Mouse (Mus musculus): ENCODE measurements around the gene Gtf3c5. TPM values are rescaled to one million over a fixed set of nuclear protein-coding genes. Genes with fewer than 3 reads are reported as not detected.
A peak's percentile ranks its signal among the peaks of the same experiment; 100 is the strongest.

Gene Gtf3c5
- polyA plus RNA-seq, 1 experiment from 2014 or later: 47.7 TPM

DNA sequence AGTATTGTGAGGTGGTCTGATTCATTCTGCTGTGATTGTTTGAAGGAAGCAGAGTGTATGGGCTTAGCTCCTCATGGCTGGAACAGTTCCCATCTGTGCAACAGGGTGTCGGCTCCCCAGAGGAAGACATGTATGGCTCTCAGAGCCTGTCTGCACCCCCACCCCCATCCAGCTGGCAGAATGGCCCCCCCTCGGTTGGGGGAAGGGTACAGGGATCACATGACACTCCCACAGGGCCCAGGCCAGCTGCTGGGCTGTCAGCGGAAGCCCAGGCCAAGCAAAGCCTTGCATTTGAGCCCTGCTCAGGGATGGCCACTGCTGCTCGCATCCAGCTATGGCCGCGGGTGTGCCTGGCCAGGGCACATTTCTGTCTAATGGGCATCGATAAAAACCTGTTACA is 44.3 kb downstream of the Gtf3c5 start:
- 0 out of 2 replicates have a peak overlapping the region, but pooled peaks have one; percentile 9 for H3K9ac ChIP-seq
- H3K9me3 ChIP-seq (replicated peaks): no peaks in the 10 kb centered on the region
- peaks cover 67% of the 10 kb centered on the region for H3K4me1 ChIP-seq
- H3K4me3 ChIP-seq (replicated peaks): no peak overlapping the region
- peak overlapping the region; percentile 17 for H3K4me2 ChIP-seq (replicated peaks)
- H3K27ac ChIP-seq (replicated peaks): peak overlapping the region; percentile 86
- WGBS: 37% methylated on average over 7 of the region's 7 CpGs
- peaks cover 31% of the 10 kb centered on the region for H3K36me3 ChIP-seq
- H3K27me3 ChIP-seq: no peaks in the 10 kb centered on the region
- ATAC-seq (ENCODE audit: insufficient number of reproducible peaks, low FRiP score, low TSS enrichment, low read depth): peak; percentile 52

DNA sequence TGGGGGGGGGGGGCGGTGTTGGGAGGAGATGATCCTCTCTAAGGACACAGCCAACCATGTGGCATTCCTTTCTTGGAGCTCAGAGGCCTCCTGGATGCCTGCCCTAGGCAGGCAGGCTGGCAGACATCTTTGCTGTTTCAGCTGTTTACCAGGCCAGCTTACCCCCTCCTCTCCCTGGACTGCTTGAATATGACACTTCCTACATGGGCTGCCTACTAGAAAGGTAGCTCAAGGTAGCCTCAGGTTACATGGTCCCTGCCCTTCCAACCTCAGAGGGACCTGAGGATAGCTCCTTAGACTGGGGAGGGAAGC is 44.8 kb downstream of the Gtf3c5 start:
- Histone ChIP-seq H3K4me3 (replicated peaks) (no peak overlapping the region), H3K9ac (no peak overlapping the region), H3K27me3 (no peaks in the 10 kb centered on the region), H3K36me3 (peaks cover 27% of the 10 kb centered on the region), H3K9me3 (replicated peaks) (no peaks in the 10 kb centered on the region), H3K4me2 (replicated peaks) (peak overlapping the region; percentile 17), H3K4me1 (peaks cover 71% of the 10 kb centered on the region), H3K27ac (replicated peaks) (peak overlapping the region; percentile 86)
- no peak; the same call in 1 of the 2 replicates for ATAC-seq (ENCODE audit: insufficient number of reproducible peaks, low FRiP score, low TSS enrichment, low read depth)
- 23% methylated on average over 1 of the region's 1 CpGs for WGBS

DNA sequence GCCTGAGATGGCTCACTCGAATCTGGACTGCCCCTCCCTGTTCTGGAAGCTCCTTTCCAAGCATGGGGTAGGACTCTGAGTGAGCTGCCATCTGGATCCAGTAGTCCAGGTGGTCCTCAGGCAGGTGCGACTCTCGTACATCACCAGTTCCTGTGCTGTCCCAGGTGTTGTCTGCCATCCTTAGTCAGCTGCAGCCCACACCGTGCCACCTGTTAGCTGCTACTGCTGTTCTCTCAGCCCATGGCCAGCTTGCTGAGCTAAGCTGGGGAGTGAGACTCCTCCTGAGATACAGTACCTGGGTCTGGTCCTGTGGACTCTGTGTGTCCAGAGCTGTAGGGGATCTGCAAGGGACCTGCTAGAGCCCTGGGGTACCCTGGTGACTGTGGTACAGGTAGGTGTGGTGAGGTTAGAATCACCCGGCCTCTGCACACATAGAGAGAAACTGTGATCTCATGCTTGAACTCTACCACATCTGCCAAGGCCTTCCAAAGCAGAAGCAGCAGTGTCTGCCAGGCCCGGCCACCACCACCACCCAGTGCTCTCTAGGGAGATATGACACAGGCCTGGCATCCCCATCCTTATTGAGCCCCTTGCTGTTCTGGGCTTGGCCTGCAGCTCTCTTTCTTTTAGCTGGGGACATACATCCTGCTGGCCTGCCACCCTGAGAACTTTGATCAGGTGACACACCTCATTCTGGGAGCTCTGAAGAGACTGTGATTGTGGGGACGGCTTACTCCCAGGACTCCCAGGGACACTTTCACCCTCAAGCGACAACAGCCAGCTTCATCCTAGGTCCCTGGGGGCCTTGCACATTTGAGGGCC is 45.3 kb downstream of the Gtf3c5 start:
- Histone ChIP-seq H3K36me3 (peaks cover 21% of the 10 kb centered on the region), H3K27ac (replicated peaks) (peak overlapping the region; percentile 86), H3K4me3 (replicated peaks) (no peak overlapping the region), H3K9me3 (replicated peaks) (no peaks in the 10 kb centered on the region), H3K27me3 (no peaks in the 10 kb centered on the region), H3K4me1 (peaks cover 75% of the 10 kb centered on the region), H3K9ac (no peak overlapping the region), H3K4me2 (replicated peaks) (0 out of 2 replicates have a peak overlapping the region, but pooled peaks have one; percentile 15)
- WGBS: 55% methylated on average over 8 of the region's 8 CpGs
- no peak for ATAC-seq (ENCODE audit: insufficient number of reproducible peaks, low FRiP score, low TSS enrichment, low read depth)

DNA sequence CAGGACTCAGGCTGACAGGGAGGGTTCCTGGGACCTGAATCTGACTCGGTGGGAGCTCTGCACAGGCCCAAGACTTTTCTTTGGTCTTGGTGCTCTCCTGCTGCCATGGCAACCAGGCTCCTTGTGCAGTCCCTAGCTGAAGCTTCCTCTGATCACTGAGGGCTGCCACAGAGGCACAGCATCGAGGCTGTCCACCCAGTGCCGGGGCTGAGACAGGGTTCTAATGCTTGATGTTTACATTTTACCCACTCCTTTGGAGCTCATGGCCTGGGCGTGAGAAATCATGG is 46.0 kb downstream of the Gtf3c5 start:
- H3K27ac ChIP-seq (replicated peaks): 0 out of 2 replicates have a peak overlapping the region, but pooled peaks have one; percentile 86
- peaks cover 81% of the 10 kb centered on the region for H3K4me1 ChIP-seq
- H3K4me2 ChIP-seq (replicated peaks): no peak overlapping the region
- H3K27me3 ChIP-seq: no peaks in the 10 kb centered on the region
- no peak overlapping the region for H3K4me3 ChIP-seq (replicated peaks)
- H3K36me3 ChIP-seq: peaks cover 16% of the 10 kb centered on the region
- H3K9me3 ChIP-seq (replicated peaks): no peaks in the 10 kb centered on the region
- H3K9ac ChIP-seq: no peak overlapping the region
- no peak for ATAC-seq (ENCODE audit: insufficient number of reproducible peaks, low FRiP score, low TSS enrichment, low read depth)
- 48% methylated on average over 4 of the region's 4 CpGs for WGBS

DNA sequence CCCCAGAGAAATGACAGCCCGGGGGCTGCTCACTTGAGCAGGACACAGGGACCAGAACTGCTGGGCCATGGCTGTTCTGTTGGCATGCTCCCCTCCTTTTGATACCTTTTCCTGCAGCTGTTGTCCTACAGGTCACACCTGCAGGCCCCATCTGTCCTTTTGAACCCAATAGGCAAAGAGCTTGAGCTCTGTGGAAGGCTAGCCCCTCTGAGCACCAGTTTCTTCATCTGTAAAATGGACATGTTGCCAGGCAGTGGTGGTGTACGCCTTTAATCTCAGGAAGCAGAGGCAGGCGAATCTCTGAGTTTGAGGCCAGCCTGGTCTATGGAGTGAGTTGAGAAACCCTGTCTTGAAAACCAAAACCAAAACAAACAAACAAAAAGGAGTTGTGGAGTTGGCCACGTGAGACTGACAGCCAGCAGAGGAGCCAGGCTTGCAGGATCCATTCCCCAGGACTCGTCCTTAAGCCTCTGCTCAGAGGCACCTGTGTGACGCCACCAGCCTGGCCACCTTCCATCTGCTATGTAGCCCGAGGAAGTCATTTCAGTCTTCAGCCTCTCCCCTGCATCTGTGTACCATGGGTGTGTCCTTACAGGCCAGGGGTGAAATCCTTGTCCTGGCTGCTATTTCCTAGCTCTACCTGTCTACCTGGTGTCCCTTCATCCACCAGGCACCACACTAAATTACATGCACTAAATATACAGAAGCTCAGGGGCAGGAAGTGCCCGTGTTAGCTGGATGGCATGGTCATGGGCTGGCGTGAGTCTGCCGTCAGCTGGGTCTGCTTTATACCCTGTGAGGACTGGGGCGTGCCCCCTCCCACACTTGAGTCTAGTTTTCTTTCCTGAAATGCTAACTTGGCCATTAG is 46.6 kb downstream of the Gtf3c5 start:
- WGBS: 75% methylated on average over 11 of the region's 11 CpGs
- H3K27ac ChIP-seq (replicated peaks): peak overlapping the region; percentile 51; the same call in 1 of the 2 replicates
- no peak for ATAC-seq (ENCODE audit: insufficient number of reproducible peaks, low FRiP score, low TSS enrichment, low read depth)

DNA sequence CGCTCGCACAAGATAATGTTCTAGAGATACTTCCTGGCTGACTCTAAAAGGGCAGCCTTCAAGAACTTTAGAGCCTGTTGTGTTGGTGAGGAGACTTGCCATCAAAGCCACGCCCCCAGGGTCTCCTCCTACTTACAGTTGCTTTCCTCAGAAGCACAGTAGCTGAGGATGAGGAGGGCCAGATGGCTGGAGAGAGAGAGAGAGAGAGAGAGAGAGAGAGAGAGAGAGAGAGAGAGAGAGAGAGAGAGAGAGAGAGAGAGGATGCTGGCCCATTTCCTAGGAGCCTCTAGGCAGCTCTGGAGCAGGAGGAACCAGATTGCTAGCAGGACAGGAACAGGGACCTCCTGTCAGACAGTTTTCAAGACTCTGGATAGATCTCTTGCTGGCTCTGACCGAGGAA is 47.4 kb downstream of the Gtf3c5 start:
- peaks cover 7% of the 10 kb centered on the region for H3K36me3 ChIP-seq
- H3K4me2 ChIP-seq (replicated peaks): peak overlapping the region; percentile 72
- H3K9ac ChIP-seq: no peak overlapping the region
- H3K9me3 ChIP-seq (replicated peaks): no peaks in the 10 kb centered on the region
- peak overlapping the region; percentile 83 for H3K4me3 ChIP-seq (replicated peaks)
- peaks cover 95% of the 10 kb centered on the region for H3K4me1 ChIP-seq
- ATAC-seq (ENCODE audit: insufficient number of reproducible peaks, low FRiP score, low TSS enrichment, low read depth): no peak
- H3K27ac ChIP-seq (replicated peaks): peak overlapping the region; percentile 88
- 38% methylated on average over 4 of the region's 4 CpGs for WGBS
- H3K27me3 ChIP-seq: no peaks in the 10 kb centered on the region

More for the DNA sequence above, 46.6 kb downstream of the Gtf3c5 start:
- H3K27me3 ChIP-seq: no peaks in the 10 kb centered on the region
- H3K4me3 ChIP-seq (replicated peaks): no peak overlapping the region
- H3K4me1 ChIP-seq: peaks cover 87% of the 10 kb centered on the region
- peaks cover 10% of the 10 kb centered on the region for H3K36me3 ChIP-seq
- no peak overlapping the region for H3K9ac ChIP-seq
- H3K4me2 ChIP-seq (replicated peaks): no peak overlapping the region
- no peaks in the 10 kb centered on the region for H3K9me3 ChIP-seq (replicated peaks)

DNA sequence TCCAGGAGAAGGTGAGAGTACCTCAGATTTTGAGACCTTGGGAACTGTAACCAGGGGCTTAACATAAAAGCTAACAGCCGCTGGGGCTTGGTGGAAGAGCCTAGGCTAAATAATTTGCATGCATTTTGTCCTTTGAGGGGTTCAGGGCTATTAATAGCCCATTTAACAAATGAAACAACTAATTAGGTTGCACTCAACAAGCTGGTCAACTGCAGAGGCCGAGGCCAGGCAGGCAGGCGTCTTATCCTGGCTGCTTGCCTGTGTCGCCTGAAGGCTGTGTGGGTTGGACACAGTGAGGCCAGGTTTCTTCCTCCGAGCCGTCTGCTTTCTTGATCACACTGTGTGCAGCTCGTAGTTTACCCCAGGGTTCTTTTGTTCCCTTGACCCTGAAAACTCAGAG is 47.9 kb downstream of the Gtf3c5 start:
- Histone ChIP-seq H3K27ac (replicated peaks) (peak overlapping the region; percentile 88), H3K36me3 (peaks cover 4% of the 10 kb centered on the region), H3K9me3 (replicated peaks) (no peaks in the 10 kb centered on the region), H3K4me3 (replicated peaks) (peak overlapping the region; percentile 83), H3K9ac (no peak overlapping the region), H3K4me2 (replicated peaks) (peak overlapping the region; percentile 72), H3K4me1 (peaks cover 98% of the 10 kb centered on the region), H3K27me3 (no peaks in the 10 kb centered on the region)
- no peak for ATAC-seq (ENCODE audit: insufficient number of reproducible peaks, low FRiP score, low TSS enrichment, low read depth)
- WGBS: 26% methylated on average over 7 of the region's 7 CpGs

DNA sequence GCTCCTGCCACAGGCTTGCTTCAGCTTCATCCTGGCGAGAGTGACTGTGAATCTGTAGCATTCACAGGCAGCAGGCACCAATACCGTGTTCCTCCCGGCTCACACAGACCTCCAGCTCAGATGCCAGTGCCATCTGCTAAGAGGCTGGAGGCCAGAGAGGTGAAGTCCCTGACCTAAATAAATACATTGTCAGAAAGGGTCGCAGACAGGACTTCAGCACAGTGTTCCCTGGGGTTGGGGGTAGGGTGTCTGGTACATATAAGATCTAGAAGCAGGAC is 48.3 kb downstream of the Gtf3c5 start:
- ATAC-seq (ENCODE audit: insufficient number of reproducible peaks, low FRiP score, low TSS enrichment, low read depth): no peak
- 20% methylated on average over 4 of the region's 4 CpGs for WGBS
- Histone ChIP-seq H3K9me3 (replicated peaks) (no peaks in the 10 kb centered on the region), H3K4me2 (replicated peaks) (peak overlapping the region; percentile 72), H3K27ac (replicated peaks) (peak overlapping the region; percentile 88), H3K36me3 (no peaks in the 10 kb centered on the region; the same call in 1 of the 2 replicates), H3K9ac (0 out of 2 replicates have a peak overlapping the region, but pooled peaks have one; percentile 7), H3K4me3 (replicated peaks) (peak overlapping the region; percentile 83), H3K4me1 (peaks cover 98% of the 10 kb centered on the region), H3K27me3 (no peaks in the 10 kb centered on the region)

DNA sequence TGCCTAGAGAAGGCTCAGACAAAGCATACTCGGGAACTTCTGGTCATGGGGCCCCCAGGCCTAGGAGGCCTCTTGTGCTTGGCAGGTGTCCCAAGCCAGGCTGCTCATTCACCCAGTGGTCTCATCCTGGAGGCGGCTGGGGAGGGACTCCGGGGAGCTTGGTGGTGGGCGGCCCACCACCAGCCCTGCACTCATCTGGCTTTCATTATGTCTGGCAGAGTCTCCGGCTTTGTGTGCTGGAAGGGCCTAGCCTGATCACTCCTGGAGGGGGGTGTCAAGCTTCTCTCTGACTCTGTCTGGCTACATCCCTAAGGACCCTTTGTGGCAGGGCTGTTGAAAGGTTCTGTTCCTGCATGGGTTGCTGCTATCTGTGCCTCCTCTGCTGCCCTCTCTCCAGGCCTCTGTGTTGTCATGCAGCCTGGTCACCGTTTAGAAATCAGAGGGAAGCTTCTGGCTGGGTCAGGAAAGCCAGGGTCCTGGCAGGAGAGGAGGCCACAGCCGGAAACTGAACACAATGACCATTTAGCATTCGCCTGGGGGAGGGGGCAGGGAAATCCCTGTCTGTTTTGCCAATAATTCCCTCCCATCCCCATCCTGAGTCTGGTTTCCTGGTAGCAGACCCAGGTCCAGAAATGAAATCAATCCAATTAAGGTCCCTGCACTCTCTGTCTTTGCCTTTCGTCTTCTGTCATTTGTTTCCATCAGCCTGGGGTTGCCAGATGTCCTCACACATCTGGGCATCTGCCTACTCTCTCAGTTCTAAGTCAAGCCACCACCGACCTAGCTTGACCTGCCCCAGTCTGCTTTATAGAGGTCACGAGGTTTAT is 48.9 kb downstream of the Gtf3c5 start:
- Histone ChIP-seq H3K27ac (replicated peaks) (peak overlapping the region; percentile 88), H3K27me3 (no peaks in the 10 kb centered on the region), H3K9me3 (replicated peaks) (no peaks in the 10 kb centered on the region), H3K4me2 (replicated peaks) (peak overlapping the region; percentile 72), H3K9ac (peak overlapping the region; percentile 68), H3K4me3 (replicated peaks) (peak overlapping the region; percentile 83), H3K4me1 (peaks cover 98% of the 10 kb centered on the region), H3K36me3 (no peaks in the 10 kb centered on the region)
- ATAC-seq (ENCODE audit: insufficient number of reproducible peaks, low FRiP score, low TSS enrichment, low read depth): peak; percentile 67
- 24% methylated on average over 11 of the region's 11 CpGs for WGBS

DNA sequence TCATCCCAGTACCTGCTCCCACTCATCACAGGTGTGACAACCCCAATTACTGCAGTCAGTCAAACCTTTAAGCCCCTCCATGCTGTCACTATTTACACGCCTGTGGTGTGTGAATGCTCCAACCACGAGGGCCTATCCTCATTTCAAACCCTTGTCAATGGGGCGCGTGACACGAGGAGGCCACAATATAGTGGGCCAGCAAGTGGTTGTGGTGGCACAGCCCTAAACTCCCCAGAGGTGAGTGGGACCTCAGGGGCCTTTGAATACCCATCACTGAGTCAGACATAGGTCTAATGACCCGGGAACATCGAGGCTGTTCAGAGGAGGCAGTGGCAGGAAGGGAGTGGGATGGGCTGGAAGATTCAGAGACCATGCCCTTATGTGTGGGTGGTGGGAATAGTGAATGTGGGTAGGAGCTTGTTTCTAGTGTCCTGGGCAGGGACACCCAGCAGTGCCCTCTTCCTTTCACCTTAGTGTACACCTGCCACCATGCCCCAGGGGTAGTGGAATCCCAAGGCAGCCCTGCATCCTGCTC is 49.6 kb downstream of the Gtf3c5 start:
- Histone ChIP-seq H3K4me2 (replicated peaks) (peak overlapping the region; percentile 72), H3K4me1 (peaks cover 97% of the 10 kb centered on the region), H3K27ac (replicated peaks) (peak overlapping the region; percentile 88), H3K4me3 (replicated peaks) (peak overlapping the region; percentile 83), H3K9me3 (replicated peaks) (no peaks in the 10 kb centered on the region), H3K27me3 (no peaks in the 10 kb centered on the region), H3K36me3 (no peaks in the 10 kb centered on the region), H3K9ac (peak overlapping the region; percentile 68)
- ATAC-seq (ENCODE audit: insufficient number of reproducible peaks, low FRiP score, low TSS enrichment, low read depth): no peak
- 35% methylated on average over 7 of the region's 7 CpGs for WGBS
